Mouse (Mus musculus) liver, embryonic 14.5 days (tissue): ENCODE results near the gene Accsl. TPM values are rescaled to one million over a fixed set of nuclear protein-coding genes. Genes with fewer than 3 reads are reported as not detected.
A peak's percentile ranks its signal among the peaks of the same experiment; 100 is the strongest.

Experiments
- ATAC-seq: fragments of 200-750 bp; cut with Nextera tagmentation; 2 replicates; pipeline ENCODE4 v1.8.0; 2017; ENCODE audit warnings: moderate number of reproducible peaks, mild to moderate bottlenecking, moderate library complexity; ENCODE audit not compliant: insufficient read depth
- DNase-seq, 3 experiments: peaks; one replicate each; pipeline ENCODE4 v3.0.0-alpha.2; 2012 to 2013; ENCODE audit warnings: low read depth in 3 of 3, low spot score in 3 of 3
- H3K27ac ChIP-seq: fragments of 300-500 bp; sonication (generic); 2 replicates; pipeline ENCODE4 v1.5.1; 2014; ENCODE audit warnings: moderate library complexity, mild to moderate bottlenecking, control low read depth, inconsistent platforms
- H3K27me3 ChIP-seq: fragments of 300-500 bp; sonication (generic); 2 replicates; pipeline ENCODE4 v1.6.1; 2014; ENCODE audit warnings: mild to moderate bottlenecking, low read length, moderate library complexity; ENCODE audit not compliant: control insufficient read depth, insufficient read depth
- H3K36me3 ChIP-seq: fragments of 300-500 bp; sonication (generic); replicated peaks from 2 replicates; pipeline ENCODE4 v1.6.1; 2014; ENCODE audit warnings: low read depth; ENCODE audit not compliant: control insufficient read depth, insufficient read depth
- H3K4me1 ChIP-seq, 2 experiments: fragments of 200-500 bp in 1 of 2; fragments of 300-500 bp in 1 of 2; sonication (generic) in 1 of 2; replicated peaks; 2 replicates each; pipeline ENCODE4 v1.6.1; 2012 to 2014; ENCODE audit warnings: antibody characterized with exemption in 1 of 2, inconsistent platforms in 1 of 2, low read length in 1 of 2; ENCODE audit not compliant: control insufficient read depth in 2 of 2, insufficient read depth in 2 of 2
- H3K4me2 ChIP-seq: fragments of 300-500 bp; sonication (generic); 2 replicates; pipeline ENCODE4 v1.6.1; 2014; ENCODE audit warnings: low read depth, mild to moderate bottlenecking, control low read depth, moderate library complexity
- H3K4me3 ChIP-seq, 2 experiments: fragments of 200-500 bp in 1 of 2; fragments of 300-500 bp in 1 of 2; sonication (generic) in 1 of 2; 2 replicates each; pipeline ENCODE4 v1.5.1; 2012 to 2014; ENCODE audit warnings: low read depth in 2 of 2, low read length in 2 of 2, mild to moderate bottlenecking in 2 of 2, control low read depth in 1 of 2, inconsistent platforms in 1 of 2, moderate library complexity in 1 of 2; ENCODE audit not compliant: insufficient read depth in 1 of 2
- H3K9ac ChIP-seq: fragments of 300-500 bp; sonication (generic); replicated peaks from 2 replicates; pipeline ENCODE4 v1.6.1; 2014; ENCODE audit warnings: mild to moderate bottlenecking, control low read depth, moderate library complexity
- H3K9me3 ChIP-seq: fragments of 300-500 bp; sonication (generic); 2 replicates; pipeline ENCODE4 v1.6.1; 2016; ENCODE audit warnings: low read length, mixed read lengths; ENCODE audit not compliant: control insufficient read depth
- CTCF ChIP-seq: IDR thresholded peaks from 2 replicates; pipeline ENCODE4 v1.5.1; 2016; ENCODE audit warnings: antibody characterized with exemption, low read depth, control low read depth
- EP300 ChIP-seq: IDR thresholded peaks from 2 replicates; pipeline ENCODE4 v1.6.1; 2016; ENCODE audit warnings: antibody characterized with exemption, low read depth
- WGBS: fragments of 180-500 bp; shearing (Covaris S2); extraction: QIAGEN DNeasy Blood & Tissue Kit; methylation state at CpG from one replicate; pipeline ENCODE4 v1.1.7; 2014; ENCODE audit not compliant: insufficient replicate concordance; 5-methylcytosine and 5-hydroxymethylcytosine counted together
- polyA plus RNA-seq, 2 experiments: library from polyadenylated mRNA; depleted of rRNA in 1 of 2; stranded (reverse) in 1 of 2; unstranded in 1 of 2; fragments of >200 nt; fragmentation: Nextera tagmentation in 1 of 2; extraction: Ambion mirVana in 1 of 2; gene quantifications; 2 replicates each; pipeline versions ENCODE4 v1.2.1 to v1.2.3; 2012 to 2014

The Accsl gene
- polyA plus RNA-seq, 2 experiments = 0.02 TPM; not detected in 1

DNA sequence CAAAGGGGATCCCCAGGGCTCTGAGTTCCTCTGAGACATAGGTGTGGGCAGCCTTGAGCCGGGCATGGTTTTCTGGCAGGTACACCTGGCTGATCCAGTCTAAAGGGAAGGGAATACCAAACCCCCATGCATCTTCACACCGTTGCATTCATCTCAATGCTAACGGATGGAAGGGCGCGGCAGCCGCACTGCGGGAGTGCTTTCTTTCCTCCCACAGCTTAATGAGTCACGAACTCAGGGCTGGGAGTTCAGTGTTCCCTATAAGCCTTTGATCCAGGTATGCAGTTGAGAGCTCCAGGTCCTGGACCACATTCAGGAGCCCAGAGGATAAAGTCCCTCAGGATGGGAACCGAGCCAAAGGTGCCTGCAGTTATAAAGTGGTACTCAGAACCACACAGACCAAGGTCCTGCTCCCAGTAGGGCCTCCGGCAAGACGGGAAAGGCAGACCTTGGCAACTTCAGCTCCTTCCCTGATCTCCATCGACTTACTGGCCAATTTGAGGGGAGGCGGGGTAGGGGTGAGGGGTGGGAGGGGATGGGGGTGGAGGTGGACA lies 32.6 kb downstream of the Accsl start:
- TF ChIP-seq EP300 = no peak
- no peak for TF ChIP-seq CTCF
- Histone ChIP-seq H3K9me3 (no peaks in the 10 kb centered on the region), H3K27me3 (no peaks in the 10 kb centered on the region), H3K27ac (no peak overlapping the region), H3K4me3 (no peak overlapping the region), H3K4me2 (no peak overlapping the region), H3K9ac (no peak overlapping the region), H3K4me1 (no peaks in the 10 kb centered on the region), H3K36me3 (no peaks in the 10 kb centered on the region)
- ATAC-seq = no peak
- WGBS = 72% methylated on average over 13 of the region's 13 CpGs
- no peak for DNase-seq

- no peak overlapping the region for H3K4me2 ChIP-seq
- H3K9ac ChIP-seq = no peak overlapping the region
- DNase-seq (no peak), ATAC-seq (no peak)
- no peaks in the 10 kb centered on the region for H3K4me1 ChIP-seq
- no peak overlapping the region for H3K27ac ChIP-seq
- H3K27me3 ChIP-seq = no peaks in the 10 kb centered on the region
- no peak for TF ChIP-seq CTCF
- TF ChIP-seq EP300 = no peak
- no peak overlapping the region for H3K4me3 ChIP-seq
- no peaks in the 10 kb centered on the region for H3K9me3 ChIP-seq
- H3K36me3 ChIP-seq = no peaks in the 10 kb centered on the region
- 70% methylated on average over 11 of the region's 11 CpGs for WGBS
Observed at GRCm38 (mm10) chr2:93835596-93835995, 33.4 kb downstream of the Accsl start.

GRCm38 (mm10) chr2:93823519-93823918 lies 45.4 kb downstream of the Accsl start:
- 11% methylated on average over 8 of the region's 8 CpGs for WGBS
- Histone ChIP-seq H3K27ac (no peak overlapping the region), H3K36me3 (no peaks in the 10 kb centered on the region), H3K27me3 (no peaks in the 10 kb centered on the region), H3K4me2 (no peak overlapping the region), H3K9ac (no peak overlapping the region), H3K4me3 (no peak overlapping the region), H3K4me1 (peaks cover 2 to 5% of the 10 kb centered on the region in 2 experiments; a peak in 2 of 4 replicates), H3K9me3 (no peaks in the 10 kb centered on the region)
- peak; percentile 86 to 88 (median 86) for DNase-seq
- no peak for ATAC-seq
- TF ChIP-seq CTCF (peak; percentile 98), EP300 (no peak)

DNA sequence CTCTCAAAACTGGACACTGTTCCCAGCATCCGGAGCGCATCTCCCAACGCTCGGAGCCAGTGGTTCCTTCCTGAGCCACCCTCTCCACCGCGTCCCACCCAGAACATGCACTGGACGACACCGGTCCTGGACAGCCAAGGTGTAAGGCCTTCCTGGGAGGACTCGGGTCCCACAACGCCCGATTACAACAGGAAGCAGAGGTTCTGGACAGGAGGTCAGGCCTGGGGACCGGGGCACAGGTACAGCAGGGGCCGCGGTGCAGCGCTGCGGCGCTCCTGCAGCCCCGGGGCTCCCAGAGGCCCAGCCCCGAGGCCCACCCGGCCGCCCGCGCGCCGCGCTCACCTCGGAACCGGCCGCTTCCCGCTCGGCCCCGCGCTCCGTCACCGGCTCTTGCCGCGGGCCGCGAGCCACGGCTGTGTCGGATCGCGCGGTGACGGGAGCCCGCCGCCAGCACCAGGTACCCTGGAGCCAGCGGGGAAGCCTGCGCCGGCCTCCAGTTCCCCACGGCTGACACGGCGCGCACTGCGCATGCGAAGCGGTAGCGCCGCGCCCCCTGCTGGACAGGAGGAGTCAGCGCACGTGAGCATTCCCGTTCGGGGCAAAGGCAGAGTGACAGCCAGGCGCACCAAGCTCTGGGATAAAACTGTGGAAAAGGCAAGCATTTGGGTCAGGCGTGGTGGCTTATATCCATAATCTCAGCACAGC lies 46.8 kb downstream of the Accsl start, which contains the start of gene Ext2:
Gene Ext2 (minus strand): TSS at position 524 of the 705 bp plus-strand sequence.
- peak within 1 kb of the TSS; percentile 68 to 78 for H3K4me3 ChIP-seq
- WGBS = 1% methylated on average over 66 of the region's 66 CpGs
- H3K36me3 ChIP-seq = no peaks in the 10 kb centered on the region
- ATAC-seq (peak; percentile 85), DNase-seq (peak; percentile 62 to 68 (median 67))
- no peaks in the 10 kb centered on the region for H3K27me3 ChIP-seq
- no peak within 1 kb of the TSS for H3K27ac ChIP-seq
- H3K9me3 ChIP-seq = no peaks in the 10 kb centered on the region
- peak; percentile 97 for TF ChIP-seq CTCF
- no peak for TF ChIP-seq EP300
- H3K9ac ChIP-seq = peak within 1 kb of the TSS; percentile 62
- H3K4me2 ChIP-seq = peak within 1 kb of the TSS; percentile 76
- H3K4me1 ChIP-seq = peaks cover 6 to 15% of the 10 kb centered on the region in 2 experiments

DNA sequence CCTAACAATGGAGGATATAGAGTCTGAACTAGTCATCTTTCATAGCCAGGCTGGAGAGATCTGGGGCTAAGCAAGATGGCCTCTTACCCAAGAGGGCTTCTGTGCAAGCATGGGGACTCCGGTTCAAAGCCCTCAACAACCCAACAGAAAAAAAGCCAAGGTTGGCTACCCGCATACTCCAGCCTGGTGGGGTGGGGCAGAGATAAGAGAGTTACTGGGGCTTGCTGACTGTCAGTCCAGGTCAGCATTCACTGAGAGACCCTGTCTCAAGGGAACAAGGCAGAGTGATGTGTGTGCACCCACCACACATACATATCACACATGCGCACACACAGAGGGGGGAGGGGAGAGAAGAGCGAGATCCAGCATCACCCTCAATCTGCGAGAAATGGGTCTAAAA lies 51.2 kb downstream of the Accsl start:
- Histone ChIP-seq H3K4me1 (peaks cover 6 to 15% of the 10 kb centered on the region in 2 experiments), H3K9ac (no peak overlapping the region), H3K27me3 (no peaks in the 10 kb centered on the region), H3K4me3 (no peak overlapping the region), H3K27ac (no peak overlapping the region), H3K36me3 (no peaks in the 10 kb centered on the region), H3K4me2 (no peak overlapping the region), H3K9me3 (no peaks in the 10 kb centered on the region)
- DNase-seq (no peak), ATAC-seq (no peak; the same call in 1 of the 2 replicates)
- WGBS = 46% methylated on average over 5 of the region's 5 CpGs
- no peak for TF ChIP-seq EP300
- TF ChIP-seq CTCF = no peak
